Mouse (Mus musculus): ENCODE results near the gene Fus. TPM values are rescaled to one million over a fixed set of nuclear protein-coding genes. Genes with fewer than 3 reads are reported as not detected.

Gene Fus
- polyA plus RNA-seq, 2 experiments from 2014 or later, result 59.4 to 88.7 TPM

- ATAC-seq, result no peak
Observed at GRCm38 (mm10) chr7:127944614-127945013, 22.6 kb upstream of the Fus start.

GRCm38 (mm10) chr7:127946470-127947023 lies 20.7 kb upstream of the Fus start, which contains the start of gene Prss36:
Gene Prss36, minus strand, starts transcription at chr7:127946725.
- no peak for ATAC-seq

DNA sequence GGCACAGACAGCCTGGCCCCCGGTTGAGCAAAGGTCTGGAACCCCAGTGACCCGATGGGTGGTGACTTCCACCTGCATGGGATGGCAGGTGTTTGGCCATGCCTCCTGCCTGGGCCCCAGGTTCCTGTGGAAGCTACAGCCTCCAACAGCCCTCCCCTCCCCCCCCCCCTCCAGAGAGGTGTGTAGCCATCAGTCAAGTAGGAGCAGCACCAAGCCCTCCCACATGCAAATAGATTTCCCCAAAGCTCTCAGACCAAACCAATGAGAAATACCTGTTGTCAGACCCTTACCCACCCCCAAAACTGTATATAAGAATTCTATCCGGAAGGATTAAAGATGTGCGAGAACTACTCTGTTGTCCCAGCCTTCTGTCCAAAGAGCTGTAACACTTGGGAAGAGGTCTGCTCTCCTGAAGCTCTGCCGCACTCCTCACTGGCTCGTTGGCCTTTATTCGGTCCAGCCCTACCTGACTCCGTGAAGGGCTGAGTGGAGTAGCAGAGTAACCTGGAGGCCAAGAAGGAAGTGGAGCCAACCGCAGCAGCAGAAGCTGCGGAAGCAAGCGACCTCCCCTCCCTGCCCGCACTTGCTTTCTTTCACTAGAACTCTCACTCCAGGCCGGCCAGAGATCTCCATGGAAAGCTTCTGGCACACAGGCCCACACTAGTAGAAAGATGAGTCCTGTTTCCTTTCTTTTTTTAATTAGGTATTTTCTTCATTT lies 14.2 kb upstream of the Fus start:
- ATAC-seq, result no peak

GRCm38 (mm10) chr7:127959364-127959763 lies 7.9 kb upstream of the Fus start:
- ATAC-seq, result no peak

DNA sequence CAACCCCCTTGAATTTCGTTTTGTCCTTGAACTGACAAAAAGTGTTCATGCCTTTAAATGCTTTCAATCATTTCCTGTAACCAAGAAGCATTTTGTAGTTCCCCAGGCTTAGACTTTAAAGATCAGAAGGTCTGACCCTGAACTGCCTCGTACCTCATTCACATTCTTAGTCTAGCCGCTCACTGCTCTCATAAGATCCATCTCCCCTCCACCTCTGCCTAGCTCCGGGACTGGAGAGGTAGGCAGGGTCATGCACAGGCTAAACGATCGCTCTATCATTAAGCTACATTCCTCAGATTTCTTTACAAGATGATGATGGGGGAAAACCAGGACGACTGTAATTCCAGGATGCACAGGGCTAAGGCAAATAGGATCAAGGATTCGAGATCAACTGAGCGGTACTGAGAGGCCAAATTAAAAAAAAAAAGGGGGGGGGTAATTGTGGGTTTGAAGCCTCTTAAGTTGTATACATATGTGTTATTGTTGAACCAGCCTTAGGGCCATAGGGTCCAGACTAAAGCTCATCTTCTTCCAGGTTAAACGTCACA lies 812 bp upstream of the Fus start:
- ATAC-seq, result no peak

DNA sequence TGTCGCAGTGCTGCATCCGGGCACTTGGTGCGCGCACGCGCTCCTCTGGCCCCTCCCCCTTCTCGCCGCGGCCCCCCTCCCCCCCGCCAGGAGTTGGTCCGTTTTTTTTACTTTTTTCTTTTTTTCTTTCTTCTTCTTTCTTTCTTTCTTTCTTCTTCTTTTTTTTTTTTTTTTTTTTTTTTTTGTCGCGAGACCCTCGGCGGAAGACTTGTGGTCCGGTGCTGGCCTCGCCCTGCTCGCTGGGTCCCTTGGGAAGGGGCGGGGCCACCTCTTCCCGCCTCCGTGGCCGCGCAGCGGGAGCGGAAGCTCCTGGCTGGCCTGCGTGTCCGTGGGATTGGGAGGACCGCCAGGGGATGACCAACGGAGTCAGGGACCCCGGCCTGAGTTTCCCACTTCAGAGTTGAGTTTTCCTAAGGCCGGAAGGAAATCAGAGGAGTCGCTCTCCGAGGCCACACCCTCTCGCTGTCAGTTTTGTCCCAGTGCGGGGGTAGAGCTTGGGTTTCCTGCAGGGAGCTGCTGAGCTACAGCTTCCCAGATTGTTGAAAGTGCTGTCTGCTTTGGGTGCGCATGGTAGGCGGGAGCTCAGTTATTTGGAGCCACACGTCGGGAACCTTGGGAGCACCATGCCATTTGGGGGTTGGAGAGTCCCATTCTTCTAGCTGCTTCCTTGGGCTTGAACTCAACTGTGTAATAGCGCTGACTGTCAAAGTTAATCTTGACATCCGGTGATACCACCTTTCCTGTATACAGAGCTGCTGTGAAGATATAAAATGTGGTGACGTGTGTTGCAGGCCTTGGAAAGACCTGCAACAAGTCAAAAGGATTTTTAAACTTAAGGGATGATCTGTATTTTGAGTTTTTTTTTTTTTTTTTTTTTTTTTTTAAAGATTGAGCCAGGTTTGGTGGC lies 918 bp downstream of the Fus start:
- peak; percentile 58 for ATAC-seq

- no peak for ATAC-seq
Observed at GRCm38 (mm10) chr7:127974413-127974930, 7.2 kb downstream of the Fus start.

DNA sequence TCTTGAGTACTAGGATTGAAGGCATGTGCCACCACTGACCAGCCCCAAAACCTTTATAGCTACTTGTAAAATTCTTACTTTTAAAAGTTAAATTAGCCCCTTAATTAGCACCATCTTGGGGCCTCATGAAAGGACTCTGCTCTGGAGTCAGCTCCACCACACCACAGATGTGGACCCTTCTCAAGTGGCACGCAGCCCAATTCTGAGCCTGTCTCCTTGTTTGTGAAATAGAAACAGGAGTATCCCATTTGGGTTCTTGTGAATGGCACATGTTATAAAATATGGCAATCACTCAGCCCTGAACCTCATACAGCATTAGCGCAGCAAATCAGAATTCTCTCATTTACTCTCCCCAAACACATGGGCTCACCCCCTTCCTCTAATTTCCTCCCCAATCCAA lies 11.6 kb downstream of the Fus start:
- ATAC-seq, result no peak

- no peak for ATAC-seq
Observed at GRCm38 (mm10) chr7:127980606-127981005, 13.3 kb downstream of the Fus start.

GRCm38 (mm10) chr7:127988904-127989303 lies 21.6 kb downstream of the Fus start:
- ATAC-seq, result no peak

DNA sequence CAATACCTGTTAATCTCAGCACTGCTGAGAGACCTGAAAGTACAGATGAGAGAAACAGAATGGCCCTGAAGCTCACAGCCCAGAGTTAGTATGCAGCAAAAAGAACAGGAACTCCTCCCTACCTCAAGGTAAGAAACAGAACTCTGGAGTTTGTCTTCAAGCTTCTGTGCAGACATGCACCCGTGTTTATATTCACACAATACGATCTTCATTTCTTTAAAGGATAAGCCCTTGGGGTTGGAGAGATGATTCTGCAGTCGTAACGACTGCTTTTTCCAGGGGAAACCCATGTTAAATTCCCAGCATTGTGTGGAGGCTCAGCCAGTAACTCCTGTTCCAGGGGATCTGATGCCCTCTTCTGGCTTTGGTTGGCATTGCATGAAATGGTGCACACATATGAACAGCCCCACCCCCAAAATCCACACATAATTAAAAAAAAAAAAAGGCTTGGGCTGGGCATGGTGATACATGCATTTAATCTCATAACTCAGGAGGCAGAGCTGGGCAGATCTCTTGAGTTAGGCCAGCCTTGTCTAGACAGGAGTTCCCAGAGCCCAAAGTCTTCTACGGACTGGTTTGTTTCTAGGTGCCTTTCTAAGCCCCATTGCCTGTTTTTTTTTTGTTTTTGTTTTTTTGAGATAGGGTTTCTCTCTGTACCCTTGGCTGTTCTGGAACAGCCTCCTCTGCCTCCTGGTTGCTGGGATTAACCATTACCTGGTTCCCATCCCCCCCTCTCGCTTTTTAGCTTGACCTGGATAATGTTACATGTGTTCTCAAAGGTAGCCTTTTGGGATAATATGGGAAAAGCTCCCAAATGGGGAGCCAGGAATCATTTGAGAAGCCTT lies 24.6 kb downstream of the Fus start:
- peak; percentile 22 for ATAC-seq

DNA sequence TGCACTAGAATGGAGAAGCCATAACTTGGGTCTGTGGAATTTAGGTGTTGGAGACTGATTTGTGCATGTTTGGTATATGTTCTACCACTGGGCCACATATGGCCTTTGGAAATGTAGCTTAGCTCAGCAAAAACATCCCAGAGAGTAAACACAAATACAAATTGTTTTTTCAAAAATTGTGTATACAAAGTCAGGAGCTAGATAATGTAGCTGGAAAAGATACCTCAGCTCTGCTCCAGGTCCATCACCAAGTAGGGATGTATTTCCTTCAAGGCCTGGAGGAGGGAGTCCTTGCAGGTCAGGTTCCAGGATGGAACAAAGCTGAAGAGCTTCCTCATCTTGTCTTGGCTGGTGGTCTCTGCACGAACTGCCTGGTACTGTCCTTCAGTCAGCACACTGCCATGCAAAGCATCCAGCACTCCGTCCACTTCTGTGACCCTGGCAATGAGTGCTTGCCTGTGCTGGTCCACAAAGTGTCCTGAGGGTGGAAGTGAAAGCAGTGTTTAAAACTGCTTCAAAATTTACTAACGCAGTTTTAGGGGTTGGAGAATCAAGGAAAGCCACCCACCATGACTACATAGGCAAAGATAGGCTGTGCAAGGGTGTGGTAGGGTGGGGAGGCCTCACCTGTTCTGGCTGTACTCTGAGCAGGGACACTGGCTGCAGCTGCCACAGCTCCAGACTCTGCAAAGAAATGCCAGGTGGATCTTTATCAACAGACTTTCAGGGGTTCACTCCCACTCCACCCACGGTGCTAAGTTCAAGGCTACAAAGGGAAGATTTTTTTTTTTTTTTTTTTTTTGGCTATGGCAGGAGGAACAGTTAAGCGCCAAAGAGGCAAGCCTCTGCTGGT lies 25.5 kb downstream of the Fus start:
- ATAC-seq, result no peak

- peak; percentile 93 for ATAC-seq
Observed at GRCm38 (mm10) chr7:127993341-127993977, 26.2 kb downstream of the Fus start, which contains the start of gene Pycard. Gene Pycard, minus strand, starts transcription at chr7:127993867.

- ATAC-seq, result no peak
Observed at GRCm38 (mm10) chr7:127999436-127999835, 32.2 kb downstream of the Fus start.

GRCm38 (mm10) chr7:128000068-128000950 lies 33.1 kb downstream of the Fus start:
- no peak for ATAC-seq

DNA sequence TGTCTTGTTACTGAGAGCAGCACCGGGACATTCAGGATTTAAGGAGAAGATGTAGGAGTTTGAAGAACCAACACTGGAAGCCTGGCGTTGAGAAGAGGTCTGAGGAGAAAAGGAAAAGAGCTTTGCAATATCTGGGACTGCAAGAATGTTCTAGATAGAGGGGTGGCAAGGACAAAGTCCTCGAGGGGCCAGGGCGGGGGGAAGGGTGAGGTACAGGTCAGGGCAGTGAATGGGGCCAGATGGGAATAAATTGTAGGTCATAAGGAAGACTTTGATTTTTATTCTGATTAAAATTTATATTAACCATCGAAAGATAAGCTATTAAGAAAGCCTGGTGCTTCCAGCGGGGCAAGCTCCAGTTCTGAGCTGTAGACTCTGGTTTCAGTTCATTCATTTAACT lies 35.8 kb downstream of the Fus start:
- ATAC-seq, result no peak

DNA sequence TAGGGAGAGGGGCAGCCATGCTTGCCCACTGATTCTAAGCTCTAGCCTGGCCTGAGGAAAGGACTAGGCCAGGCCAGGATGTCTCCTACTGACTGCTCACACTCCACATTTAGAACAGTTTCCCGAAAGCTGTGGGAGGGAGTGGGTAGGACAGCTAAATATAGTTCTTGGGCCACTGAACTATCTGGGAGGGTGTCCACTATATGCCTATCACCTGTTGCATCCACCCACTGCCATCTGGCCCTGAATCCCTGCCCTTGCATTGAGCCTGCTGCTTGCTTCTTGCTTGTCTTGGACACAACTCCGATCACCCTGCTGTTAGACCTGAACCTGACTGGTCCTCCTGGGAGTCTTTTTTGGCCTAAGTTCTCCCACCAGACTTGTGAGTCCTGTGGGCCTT lies 36.4 kb downstream of the Fus start, which contains the start of gene Trim72:
Trim72 (plus strand) TSS at position 262 of the 400 bp plus-strand sequence.
- ATAC-seq, result no peak

DNA sequence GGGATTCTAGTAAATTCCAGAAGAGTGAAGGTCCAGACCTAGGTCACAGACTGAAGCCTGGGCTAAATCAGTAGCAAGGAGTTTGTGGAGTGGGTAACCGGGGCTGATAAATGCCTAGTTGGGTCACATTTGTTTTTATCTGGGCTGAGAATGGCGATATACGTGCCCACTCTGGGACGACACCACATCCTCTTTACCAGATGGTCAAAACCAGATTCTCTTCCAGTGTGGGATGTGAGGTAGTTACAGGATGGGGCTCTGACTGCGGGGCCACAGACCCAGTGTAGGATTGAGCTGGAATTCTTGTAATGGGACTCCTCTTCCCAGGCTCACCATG lies 36.9 kb downstream of the Fus start:
- no peak for ATAC-seq
